Comparison of ENCODE assay signal across 1 mouse cellular context in genomic region chr11:120799316-120799890, GRCm38 (mm10).
A peak's percentile ranks its signal among the peaks of the same experiment; 100 is the strongest.
TF ChIP-seq lines count a peak whose summit lies in the region.

No protein-coding gene starts in this region.

TF ChIP-seq in MEL, 35 proteins besides CTCF, POLR2A, EP300 and RAD21:
- peak; percentile 94 for TF ChIP-seq ZNF384 (IDR thresholded peaks at IDR 0.05; ENCODE audit: low read depth, low read length)
- no peak for TF ChIP-seq MXI1 (IDR thresholded peaks at IDR 0.05; ENCODE audit: low read depth, low read length)
